Mouse (Mus musculus) neural tube, embryonic 12.5 days (tissue): ENCODE measurements around the gene Dapk1. TPM values are rescaled to one million over a fixed set of nuclear protein-coding genes. Genes with fewer than 3 reads are reported as not detected.

Experiments
- ATAC-seq: fragments of 200-750 bp; cut with Nextera tagmentation; 2 replicates; pipeline ENCODE4 v1.8.0; 2017; ENCODE audit warnings: low read depth, mild to moderate bottlenecking, moderate TSS enrichment, moderate library complexity; ENCODE audit not compliant: low FRiP score
- H3K27ac ChIP-seq: fragments of 300-500 bp; sonication (generic); 2 replicates; pipeline ENCODE4 v1.5.1; 2016
- H3K27me3 ChIP-seq: fragments of 300-500 bp; sonication (generic); replicated peaks from 2 replicates; pipeline ENCODE4 v1.6.1; 2016; ENCODE audit warnings: mild to moderate bottlenecking
- H3K36me3 ChIP-seq: fragments of 300-500 bp; sonication (generic); 2 replicates; pipeline ENCODE4 v1.6.1; 2016; ENCODE audit warnings: mild to moderate bottlenecking
- H3K4me1 ChIP-seq: fragments of 300-500 bp; sonication (generic); 2 replicates; pipeline ENCODE4 v1.6.1; 2016
- H3K4me2 ChIP-seq: fragments of 300-500 bp; sonication (generic); replicated peaks from 2 replicates; pipeline ENCODE4 v1.6.1; 2016; ENCODE audit warnings: mild to moderate bottlenecking
- H3K4me3 ChIP-seq: fragments of 300-500 bp; sonication (generic); 2 replicates; pipeline ENCODE4 v1.5.1; 2016
- H3K9ac ChIP-seq: fragments of 300-500 bp; sonication (generic); 2 replicates; pipeline ENCODE4 v1.6.1; 2016; ENCODE audit warnings: mild to moderate bottlenecking
- H3K9me3 ChIP-seq: fragments of 300-500 bp; sonication (generic); 2 replicates; pipeline ENCODE4 v1.6.1; 2016; ENCODE audit warnings: mild to moderate bottlenecking
- WGBS: fragments of 180-500 bp; shearing (Covaris S2); methylation state at CpG from one replicate; pipeline ENCODE4 v1.1.7; 2016; 5-methylcytosine and 5-hydroxymethylcytosine counted together
- polyA plus RNA-seq: library from polyadenylated mRNA; unstranded; fragments of >200 nt; fragmentation: Nextera tagmentation; extraction: Ambion mirVana; gene quantifications from 2 replicates; pipeline ENCODE4 v1.2.1, GENCODE M21; 2016

Dapk1 gene
- polyA plus RNA-seq, 1 experiment from 2014 or later: 37.3 TPM

- Histone ChIP-seq H3K9ac (no peak overlapping the region), H3K4me2 (no peak overlapping the region), H3K27me3 (no peaks in the 10 kb centered on the region), H3K9me3 (no peaks in the 10 kb centered on the region), H3K4me3 (no peak overlapping the region), H3K4me1 (no peaks in the 10 kb centered on the region), H3K27ac (no peak overlapping the region), H3K36me3 (0 out of 2 replicates have a peak, but pooled peaks cover 4% of the 10 kb centered on the region)
- ATAC-seq: no peak
- 91% methylated on average over 5 of the region's 5 CpGs for WGBS
Observed at GRCm38 (mm10) chr13:60648350-60648749, 46.6 kb downstream of the Dapk1 start.

GRCm38 (mm10) chr13:60650000-60650399 lies 48.3 kb downstream of the Dapk1 start:
- H3K4me3 ChIP-seq: no peak overlapping the region
- no peaks in the 10 kb centered on the region for H3K9me3 ChIP-seq
- ATAC-seq: no peak
- H3K9ac ChIP-seq: no peak overlapping the region
- no peaks in the 10 kb centered on the region for H3K27me3 ChIP-seq
- no peak overlapping the region for H3K4me2 ChIP-seq
- H3K4me1 ChIP-seq: no peaks in the 10 kb centered on the region
- H3K36me3 ChIP-seq: 0 out of 2 replicates have a peak, but pooled peaks cover 4% of the 10 kb centered on the region
- 92% methylated on average over 11 of the region's 11 CpGs for WGBS
- no peak overlapping the region for H3K27ac ChIP-seq

- H3K27me3 ChIP-seq: no peaks in the 10 kb centered on the region
- no peaks in the 10 kb centered on the region for H3K4me1 ChIP-seq
- H3K4me2 ChIP-seq: no peak overlapping the region
- WGBS: 70% methylated on average over 2 of the region's 2 CpGs
- ATAC-seq: no peak
- no peak overlapping the region for H3K4me3 ChIP-seq
- no peak overlapping the region for H3K9ac ChIP-seq
- no peaks in the 10 kb centered on the region for H3K9me3 ChIP-seq
- peaks cover 4% of the 10 kb centered on the region; the same call in 1 of the 2 replicates for H3K36me3 ChIP-seq
- no peak overlapping the region for H3K27ac ChIP-seq
Observed at GRCm38 (mm10) chr13:60654017-60654565, 52.3 kb downstream of the Dapk1 start.

GRCm38 (mm10) chr13:60655246-60655645 lies 53.5 kb downstream of the Dapk1 start:
- WGBS: 89% methylated on average over 3 of the region's 3 CpGs
- Histone ChIP-seq H3K4me2 (no peak overlapping the region), H3K9me3 (no peaks in the 10 kb centered on the region)

GRCm38 (mm10) chr13:60659600-60659999 lies 57.9 kb downstream of the Dapk1 start:
- Histone ChIP-seq H3K9me3 (no peaks in the 10 kb centered on the region), H3K36me3 (no peaks in the 10 kb centered on the region; the same call in 1 of the 2 replicates), H3K4me2 (no peak overlapping the region), H3K4me1 (no peaks in the 10 kb centered on the region), H3K27me3 (no peaks in the 10 kb centered on the region), H3K4me3 (no peak overlapping the region), H3K9ac (no peak overlapping the region), H3K27ac (no peak overlapping the region)
- WGBS: 84% methylated on average over 1 of the region's 1 CpGs
- no peak for ATAC-seq

More at GRCm38 (mm10) chr13:60655246-60655645, 53.5 kb downstream of the Dapk1 start:
- ATAC-seq: no peak
- no peak overlapping the region for H3K9ac ChIP-seq
- no peaks in the 10 kb centered on the region; the same call in 1 of the 2 replicates for H3K36me3 ChIP-seq
- no peaks in the 10 kb centered on the region for H3K4me1 ChIP-seq
- no peak overlapping the region for H3K4me3 ChIP-seq
- no peak overlapping the region for H3K27ac ChIP-seq
- no peaks in the 10 kb centered on the region for H3K27me3 ChIP-seq

GRCm38 (mm10) chr13:60660056-60660455 lies 58.3 kb downstream of the Dapk1 start:
- no peak overlapping the region for H3K9ac ChIP-seq
- no peak overlapping the region for H3K27ac ChIP-seq
- no peak for ATAC-seq
- H3K4me2 ChIP-seq: no peak overlapping the region
- no peaks in the 10 kb centered on the region for H3K4me1 ChIP-seq
- H3K9me3 ChIP-seq: no peaks in the 10 kb centered on the region
- 80% methylated on average over 2 of the region's 2 CpGs for WGBS
- no peaks in the 10 kb centered on the region for H3K27me3 ChIP-seq
- H3K4me3 ChIP-seq: no peak overlapping the region
- H3K36me3 ChIP-seq: no peaks in the 10 kb centered on the region; the same call in 1 of the 2 replicates

- Histone ChIP-seq H3K4me3 (no peak overlapping the region), H3K9ac (no peak overlapping the region), H3K36me3 (no peaks in the 10 kb centered on the region; the same call in 1 of the 2 replicates), H3K27me3 (no peaks in the 10 kb centered on the region), H3K4me2 (no peak overlapping the region), H3K4me1 (no peaks in the 10 kb centered on the region), H3K9me3 (no peaks in the 10 kb centered on the region), H3K27ac (no peak overlapping the region)
- WGBS: 81% methylated on average over 9 of the region's 9 CpGs
- no peak for ATAC-seq
Observed at GRCm38 (mm10) chr13:60660711-60661261, 59.0 kb downstream of the Dapk1 start.

- H3K36me3 ChIP-seq: no peaks in the 10 kb centered on the region; the same call in 1 of the 2 replicates
- no peak for ATAC-seq
- H3K4me2 ChIP-seq: no peak overlapping the region
- H3K4me3 ChIP-seq: no peak overlapping the region
- H3K9me3 ChIP-seq: no peaks in the 10 kb centered on the region
- H3K27ac ChIP-seq: no peak overlapping the region
- no peaks in the 10 kb centered on the region for H3K4me1 ChIP-seq
- H3K9ac ChIP-seq: no peak overlapping the region
- H3K27me3 ChIP-seq: no peaks in the 10 kb centered on the region
- 94% methylated on average over 8 of the region's 8 CpGs for WGBS
Observed at GRCm38 (mm10) chr13:60662493-60663177, 60.9 kb downstream of the Dapk1 start.

GRCm38 (mm10) chr13:60664058-60664457 lies 62.3 kb downstream of the Dapk1 start:
- 69% methylated on average over 3 of the region's 3 CpGs for WGBS
- no peak overlapping the region for H3K27ac ChIP-seq
- no peak for ATAC-seq

GRCm38 (mm10) chr13:60664816-60665215 lies 63.1 kb downstream of the Dapk1 start:
- 81% methylated on average over 10 of the region's 10 CpGs for WGBS

More at GRCm38 (mm10) chr13:60664058-60664457, 62.3 kb downstream of the Dapk1 start:
- Histone ChIP-seq H3K4me3 (no peak overlapping the region), H3K9me3 (no peaks in the 10 kb centered on the region), H3K27me3 (no peaks in the 10 kb centered on the region), H3K36me3 (no peaks in the 10 kb centered on the region; the same call in 1 of the 2 replicates), H3K4me1 (no peaks in the 10 kb centered on the region), H3K4me2 (no peak overlapping the region), H3K9ac (no peak overlapping the region)

GRCm38 (mm10) chr13:60665402-60665801 lies 63.7 kb downstream of the Dapk1 start:
- no peaks in the 10 kb centered on the region for H3K9me3 ChIP-seq
- H3K4me3 ChIP-seq: no peak overlapping the region
- 91% methylated on average over 4 of the region's 4 CpGs for WGBS
- H3K9ac ChIP-seq: no peak overlapping the region
- no peaks in the 10 kb centered on the region for H3K27me3 ChIP-seq
- H3K27ac ChIP-seq: no peak overlapping the region
- no peak for ATAC-seq
- H3K4me1 ChIP-seq: no peaks in the 10 kb centered on the region
- H3K36me3 ChIP-seq: no peaks in the 10 kb centered on the region
- H3K4me2 ChIP-seq: no peak overlapping the region

More at GRCm38 (mm10) chr13:60664816-60665215, 63.1 kb downstream of the Dapk1 start:
- no peak for ATAC-seq
- H3K9me3 ChIP-seq: no peaks in the 10 kb centered on the region
- H3K9ac ChIP-seq: no peak overlapping the region
- H3K4me3 ChIP-seq: no peak overlapping the region
- no peaks in the 10 kb centered on the region for H3K4me1 ChIP-seq
- H3K27ac ChIP-seq: no peak overlapping the region
- no peak overlapping the region for H3K4me2 ChIP-seq
- H3K36me3 ChIP-seq: no peaks in the 10 kb centered on the region
- no peaks in the 10 kb centered on the region for H3K27me3 ChIP-seq

GRCm38 (mm10) chr13:60668036-60668435 lies 66.3 kb downstream of the Dapk1 start:
- no peak for ATAC-seq
- no peak overlapping the region for H3K4me3 ChIP-seq
- H3K4me1 ChIP-seq: no peaks in the 10 kb centered on the region
- no peak overlapping the region for H3K9ac ChIP-seq
- no peak overlapping the region for H3K27ac ChIP-seq
- H3K27me3 ChIP-seq: no peaks in the 10 kb centered on the region
- H3K4me2 ChIP-seq: no peak overlapping the region
- H3K36me3 ChIP-seq: no peaks in the 10 kb centered on the region
- 85% methylated on average over 6 of the region's 6 CpGs for WGBS
- no peaks in the 10 kb centered on the region for H3K9me3 ChIP-seq
